In genomic region chr19:30827820-30828219, GRCm38 (mm10) we compare ENCODE assay signal across 16 mouse cellular contexts.
DNase-seq lines count a peak whose midpoint lies in the region; ATAC-seq and TF ChIP-seq lines count a peak whose summit lies in the region.
"Had no signal": no experiment of that assay in that cellular context is flagged by ENCODE, and none has a peak within 500 bp of the region (broad histone marks: within the 10 kb centered on the region; RNA-seq: fewer than 3 reads in every experiment).

No protein-coding gene starts in this region.

- no peaks in the 10 kb centered on the region for H3K27me3 ChIP-seq in kidney, postnatal 0 days (ENCODE audit: insufficient read depth, low read length)
- H3K27me3 ChIP-seq in kidney, embryonic 14.5 days (ENCODE audit: control insufficient read depth, insufficient read depth, low read length), result no peaks in the 10 kb centered on the region
- H3K27me3 ChIP-seq in splenic B cell, adult 2 months (ENCODE audit: control insufficient read depth, insufficient read depth, low read length, poor library complexity, severe bottlenecking), result no peaks in the 10 kb centered on the region
- no peaks in the 10 kb centered on the region for H3K27me3 ChIP-seq in midbrain, embryonic 10.5 days (ENCODE audit: low read depth, poor library complexity, severe bottlenecking)
- H3K27me3 ChIP-seq: embryonic facial prominence, embryonic 12.5 days; midbrain, embryonic 13.5 days had no signal

- no peak overlapping the region for H3K4me3 ChIP-seq in kidney, postnatal 0 days (replicated peaks; ENCODE audit: low read depth, low read length)
- no peak overlapping the region for H3K4me3 ChIP-seq in kidney, embryonic 14.5 days (ENCODE audit: low read length)
- no peak overlapping the region for H3K4me3 ChIP-seq in midbrain, embryonic 10.5 days
- H3K4me3 ChIP-seq: embryonic facial prominence, embryonic 12.5 days; midbrain, embryonic 13.5 days had no signal

- H3K9me3 ChIP-seq in kidney, postnatal 0 days (replicated peaks; ENCODE audit: low read length), result no peaks in the 10 kb centered on the region; the same call in 1 of the 2 replicates
- H3K9me3 ChIP-seq in kidney, embryonic 14.5 days (ENCODE audit: control insufficient read depth, low read length), result no peaks in the 10 kb centered on the region
- H3K9me3 ChIP-seq in midbrain, embryonic 10.5 days (replicated peaks), result no peaks in the 10 kb centered on the region; the same call in 1 of the 2 replicates
- H3K9me3 ChIP-seq: embryonic facial prominence, embryonic 12.5 days had no signal

- H3K4me1 ChIP-seq in kidney, postnatal 0 days (replicated peaks; ENCODE audit: insufficient read depth, low read length), result no peaks in the 10 kb centered on the region; the same call in 1 of the 2 replicates
- no peaks in the 10 kb centered on the region for H3K4me1 ChIP-seq in kidney, embryonic 14.5 days (ENCODE audit: control insufficient read depth, insufficient read depth, low read length)
- H3K4me1 ChIP-seq in midbrain, embryonic 10.5 days, result no peaks in the 10 kb centered on the region
- H3K4me1 ChIP-seq: embryonic facial prominence, embryonic 12.5 days; midbrain, embryonic 13.5 days had no signal

- no peak overlapping the region for H3K4me2 ChIP-seq in kidney, postnatal 0 days (ENCODE audit: low read length)
- H3K4me2 ChIP-seq in kidney, embryonic 14.5 days (replicated peaks; ENCODE audit: low read depth, low read length), result no peak overlapping the region
- H3K4me2 ChIP-seq: embryonic facial prominence, embryonic 12.5 days; midbrain, embryonic 13.5 days had no signal

- ATAC-seq in kidney, postnatal 0 days (replicated peaks; ENCODE audit: low FRiP score, low read depth), result no peak
- ATAC-seq in kidney, embryonic 14.5 days (ENCODE audit: low FRiP score, low TSS enrichment), result no peak
- ATAC-seq: hindbrain, embryonic 16.5 days; midbrain, embryonic 13.5 days had no signal

- no peaks in the 10 kb centered on the region for H3K36me3 ChIP-seq in kidney, postnatal 0 days (ENCODE audit: insufficient read depth, low read length)
- no peaks in the 10 kb centered on the region for H3K36me3 ChIP-seq in kidney, embryonic 14.5 days (ENCODE audit: control insufficient read depth, insufficient read depth, low read length)
- no peaks in the 10 kb centered on the region for H3K36me3 ChIP-seq in splenic B cell, adult 2 months (ENCODE audit: control insufficient read depth, insufficient read depth, low read length, poor library complexity, severe bottlenecking)
- no peaks in the 10 kb centered on the region for H3K36me3 ChIP-seq in midbrain, embryonic 10.5 days
- H3K36me3 ChIP-seq: embryonic facial prominence, embryonic 12.5 days; midbrain, embryonic 13.5 days had no signal

- H3K27ac ChIP-seq in kidney, postnatal 0 days, result no peak overlapping the region
- H3K27ac ChIP-seq in kidney, embryonic 14.5 days (ENCODE audit: low read depth, low read length), result no peak overlapping the region
- H3K27ac ChIP-seq in midbrain, embryonic 10.5 days (replicated peaks), result no peak overlapping the region
- H3K27ac ChIP-seq: embryonic facial prominence, embryonic 12.5 days; midbrain, embryonic 13.5 days had no signal

- TF ChIP-seq CTCF in kidney, postnatal 0 days (IDR thresholded peaks at IDR 0.05; ENCODE audit: low read depth), result peak; percentile 22; the same call in 1 of the 2 replicates

- 83% methylated on average over 3 of the region's 3 CpGs for WGBS in kidney, postnatal 0 days
- WGBS in kidney, embryonic 14.5 days, result 74% methylated on average over 3 of the region's 3 CpGs
- 86% methylated on average over 3 of the region's 3 CpGs for WGBS in midbrain, embryonic 10.5 days

- no peak for DNase-seq in kidney, postnatal 0 days (ENCODE audit: low spot score)
- peak; percentile 8 for DNase-seq in thymus, postnatal 14 days
- DNase-seq in thymus, postnatal 10 days (ENCODE audit: low spot score in 2 of 2), result no peak
- DNase-seq in R1 (ENCODE audit: low read depth, low spot score), result peak; percentile 32
- DNase-seq in splenic B cell, adult 2 months (ENCODE audit: low read depth, low spot score), result peak; percentile 19
- no peak for DNase-seq in right cerebral cortex, adult 18-20 months
- no peak for DNase-seq in midbrain, embryonic 10.5 days (ENCODE audit: low spot score)
- DNase-seq: adrenal gland, postnatal 36 days; cerebellum, adult 11-12 months; heart, adult 18-20 months; heart, postnatal 10 days; right cerebral cortex, postnatal 14 days had no signal

- H3K9ac ChIP-seq in kidney, postnatal 0 days (ENCODE audit: low read depth, low read length), result no peak overlapping the region
- no peak overlapping the region for H3K9ac ChIP-seq in kidney, embryonic 14.5 days (ENCODE audit: low read depth, low read length)
- H3K9ac ChIP-seq: embryonic facial prominence, embryonic 12.5 days; midbrain, embryonic 13.5 days had no signal

Comparison
In these comparisons a context has a peak if more than half of its experiments do, and no peak if none do; other contexts are left out.
1. DNase-seq: peak in thymus, postnatal 14 days (single experiment), R1 (single experiment) and splenic B cell, adult 2 months (single experiment); none in kidney, postnatal 0 days (single experiment), thymus, postnatal 10 days (0 of 2), right cerebral cortex, adult 18-20 months (single experiment) and midbrain, embryonic 10.5 days (single experiment).